Mouse (Mus musculus) limb, embryonic 10.5 days (tissue): ENCODE measurements around the gene Fam189b. TPM values are rescaled to one million over a fixed set of nuclear protein-coding genes. Genes with fewer than 3 reads are reported as not detected.

ENCODE experiments used
- microRNA counts: library from miRNA; unstranded; fragments of <30 nt; microRNA quantifications from one replicate; lab custom pipeline; 2017
- microRNA-seq: library from miRNA; unstranded; fragments of <30 nt; microRNA quantifications from one replicate; pipeline ENCODE4, GENCODE M21; 2017
- polyA plus RNA-seq: library from polyadenylated mRNA; unstranded; fragments of >200 nt; fragmentation: Nextera tagmentation; extraction: Ambion mirVana; gene quantifications from 2 replicates; pipeline ENCODE4 v1.2.1, GENCODE M21; 2016

Fam189b gene
- polyA plus RNA-seq, 1 experiment from 2014 or later: 35.0 TPM

MicroRNA genes within 50 kb of the gene (microRNA counts, 519-probe panel; counts per million panel counts)
- 684 counts per million, percentile 72 among the panel's probes with 10 or more counts for microRNA mmu-miR-92b (lab: Ali Mortazavi, UCI)

Small RNAs within 50 kb of the gene (microRNA-seq; reads per million reads assigned to microRNA genes)
- 540 reads per million, percentile 67 among the genes with 10 or more reads in this experiment for gene Mir92b

Other genes with a start within 250 kb of the Fam189b start
- gene Ash1l, start 232.5 kb upstream of the Fam189b start, polyA plus RNA-seq: 13.4 and 17.3 TPM in 2 replicates
- 160 and 173 TPM in 2 replicates for gene Dap3, start 232.0 kb upstream of the Fam189b start, polyA plus RNA-seq
- gene Rusc1, start 89.8 kb upstream of the Fam189b start, polyA plus RNA-seq: 9.4 and 13.3 TPM in 2 replicates
- gene Gm43738, start 82.0 kb upstream of the Fam189b start, polyA plus RNA-seq: 0.09 TPM in 1 of 2 replicates, not detected in the other
- 361 and 405 TPM in 2 replicates for gene Fdps, start 81.2 kb upstream of the Fam189b start, polyA plus RNA-seq
- 3.6 and 4.4 TPM in 2 replicates for gene Pklr, start 47.0 kb upstream of the Fam189b start, polyA plus RNA-seq
- gene Hcn3, start 22.9 kb upstream of the Fam189b start, polyA plus RNA-seq: 1.3 and 1.6 TPM in 2 replicates
- gene Clk2, start 18.3 kb upstream of the Fam189b start, polyA plus RNA-seq: 40.1 and 44.8 TPM in 2 replicates
- gene Scamp3, start 5.7 kb upstream of the Fam189b start, polyA plus RNA-seq: 115 and 119 TPM in 2 replicates
- gene Gba, start 19.8 kb downstream of the Fam189b start, polyA plus RNA-seq: 34.8 and 34.9 TPM in 2 replicates
- 12.2 and 26.8 TPM in 2 replicates for gene Thbs3, start 32.0 kb downstream of the Fam189b start, polyA plus RNA-seq
- gene Mtx1, start 43.9 kb downstream of the Fam189b start, polyA plus RNA-seq: 250 and 265 TPM in 2 replicates
- 0.24 and 0.74 TPM in 2 replicates for gene Muc1, start 45.9 kb downstream of the Fam189b start, polyA plus RNA-seq
- gene Krtcap2, start 62.8 kb downstream of the Fam189b start, polyA plus RNA-seq: 272 and 282 TPM in 2 replicates
- 3.4 and 6.1 TPM in 2 replicates for gene Trim46, start 63.2 kb downstream of the Fam189b start, polyA plus RNA-seq
- gene Dpm3, start 76.2 kb downstream of the Fam189b start, polyA plus RNA-seq: 82.5 and 84.0 TPM in 2 replicates
- gene Slc50a1, start 87.4 kb downstream of the Fam189b start, polyA plus RNA-seq: 33.2 and 41.3 TPM in 2 replicates
- 29.8 and 36.8 TPM in 2 replicates for gene Efna1, start 98.0 kb downstream of the Fam189b start, polyA plus RNA-seq
- gene Efna3, start 139.8 kb downstream of the Fam189b start, polyA plus RNA-seq: 13.2 and 18.4 TPM in 2 replicates
- gene Efna4, start 154.9 kb downstream of the Fam189b start, polyA plus RNA-seq: 47.4 and 53.4 TPM in 2 replicates
- 29.4 TPM in 2 replicates for gene Adam15, start 166.9 kb downstream of the Fam189b start, polyA plus RNA-seq
- 0.24 TPM in 1 of 2 replicates, not detected in the other for gene Dcst2, start 178.8 kb downstream of the Fam189b start, polyA plus RNA-seq
- 0.25 and 0.30 TPM in 2 replicates for gene Dcst1, start 182.1 kb downstream of the Fam189b start, polyA plus RNA-seq
- gene Zbtb7b, start 211.6 kb downstream of the Fam189b start, polyA plus RNA-seq: 0.38 and 0.49 TPM in 2 replicates
- 0.26 TPM in 1 of 2 replicates, not detected in the other for gene Lenep, start 219.7 kb downstream of the Fam189b start, polyA plus RNA-seq
- gene Flad1, start 228.7 kb downstream of the Fam189b start, polyA plus RNA-seq: 22.2 and 26.1 TPM in 2 replicates
- gene Cks1b, start 235.2 kb downstream of the Fam189b start, polyA plus RNA-seq: 898 and 922 TPM in 2 replicates
- 82.6 and 96.2 TPM in 2 replicates for gene Shc1, start 235.3 kb downstream of the Fam189b start, polyA plus RNA-seq
- gene Pygo2, start 247.1 kb downstream of the Fam189b start, polyA plus RNA-seq: 50.7 and 53.5 TPM in 2 replicates